Mouse (Mus musculus): ENCODE data around the gene Esp34. TPM values are rescaled to one million over a fixed set of nuclear protein-coding genes. Genes with fewer than 3 reads are reported as not detected.

Gene Esp34
- polyA plus RNA-seq (2012; rRNA removed) = not detected in 2 replicates

DNA sequence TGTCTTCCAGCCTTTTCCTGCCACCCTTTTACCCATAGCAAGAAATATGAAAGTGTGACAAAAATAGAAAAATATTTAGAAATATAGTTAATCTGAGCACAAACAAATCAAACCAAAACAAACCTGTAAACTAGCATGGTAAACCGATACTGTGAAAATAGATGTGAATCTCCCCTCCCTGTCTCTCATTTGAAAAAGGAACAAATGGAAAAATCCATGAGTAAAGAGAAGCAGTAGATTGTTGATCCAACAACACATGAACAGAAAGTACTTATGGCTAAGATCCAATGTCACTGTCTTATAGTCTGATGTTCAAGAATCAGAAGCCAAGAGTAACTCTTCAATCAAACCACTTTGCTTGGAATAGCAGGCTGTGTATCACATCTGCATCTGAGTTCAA lies at the start of gene Esp34:
Esp34 (plus strand) TSS at position 301 of the 400 bp plus-strand sequence.
- no peak within 1 kb of the TSS for H3K4me3 ChIP-seq (ENCODE audit: insufficient read depth, low read length)
- no peaks in the 10 kb centered on the region for H3K4me1 ChIP-seq (ENCODE audit: control insufficient read depth, insufficient read depth, low read length)
- H3K27ac ChIP-seq (ENCODE audit: insufficient read depth, low read length) = no peak within 1 kb of the TSS
- TF ChIP-seq POLR2A (IDR thresholded peaks at IDR 0.05; ENCODE audit: extremely low read depth, insufficient read depth, low read length) (no peak), CTCF (IDR thresholded peaks at IDR 0.05; ENCODE audit: extremely low read depth, insufficient read depth, low read length) (no peak)

- no peak for TF ChIP-seq POLR2A (IDR thresholded peaks at IDR 0.05; ENCODE audit: extremely low read depth, insufficient read depth, low read length)
- TF ChIP-seq CTCF (IDR thresholded peaks at IDR 0.05; ENCODE audit: extremely low read depth, insufficient read depth, low read length) = no peak
- Histone ChIP-seq H3K27ac (ENCODE audit: insufficient read depth, low read length) (no peak overlapping the region), H3K4me1 (ENCODE audit: control insufficient read depth, insufficient read depth, low read length) (no peaks in the 10 kb centered on the region), H3K4me3 (ENCODE audit: insufficient read depth, low read length) (no peak overlapping the region)
Observed at GRCm38 (mm10) chr17:38562527-38562926, 8.5 kb downstream of the Esp34 start.

Other genes with a start within 250 kb of the Esp34 start
- not detected in 2 replicates for gene Olfr137, start 246.6 kb upstream of the Esp34 start, polyA plus RNA-seq (2012; rRNA removed)
- not detected in 2 replicates for gene Olfr136, start 224.4 kb upstream of the Esp34 start, polyA plus RNA-seq (2012; rRNA removed)
- gene Esp36, start 134.0 kb upstream of the Esp34 start, polyA plus RNA-seq (2012; rRNA removed) = not detected in 2 replicates
- not detected in 2 replicates for gene Esp31, start 85.3 kb downstream of the Esp34 start, polyA plus RNA-seq (2012; rRNA removed)